Mouse (Mus musculus) cerebellum, postnatal 36 days (tissue): Measurements from ENCODE around the gene Gm5458.
"Not testable (repeated sequence)": the region's sequence is repeated elsewhere in the genome, so short reads cannot be mapped to it uniquely, and the experiment has no call there.

ENCODE experiments used
- DNase-seq, 2 experiments: peaks; one replicate each; pipeline ENCODE4 v3.0.0; 2021 to 2022; ENCODE audit warnings: mixed read lengths in 2 of 2

The Gm5458 gene

DNA sequence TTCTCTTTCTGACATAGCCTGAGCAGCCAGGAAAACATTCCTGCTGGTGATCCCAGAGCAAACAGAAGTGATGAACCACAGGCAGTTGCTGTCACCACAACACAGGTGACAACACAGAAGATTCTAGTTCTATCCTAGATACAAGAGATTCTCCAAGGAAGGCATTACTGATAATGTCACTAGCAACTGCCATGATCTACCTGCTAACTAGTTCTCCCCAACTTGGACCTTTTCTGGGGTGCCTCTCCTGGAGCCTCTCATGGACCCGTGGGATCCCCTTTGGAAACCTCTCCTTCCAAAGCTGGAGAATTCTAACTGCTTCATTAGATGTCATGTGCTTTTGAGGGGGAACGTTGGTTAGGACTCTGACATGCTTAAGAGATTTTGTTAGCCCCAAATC, at the start of gene Gm5458:
TSS of gene Gm5458 (minus strand) at position 101 of the 400 bp plus-strand sequence.
- DNase-seq: not testable (repeated sequence)

- DNase-seq: no peak
Observed at GRCm38 (mm10) chr14:19646232-19646631, 43.9 kb upstream of the Gm5458 start.

GRCm38 (mm10) chr14:19584804-19585667, 17.3 kb downstream of the Gm5458 start, which contains the start of gene Gm2237:
TSS of gene Gm2237 (minus strand) at chr14:19585135.
- peak; percentile 6 to 13 for DNase-seq

GRCm38 (mm10) chr14:19549863-19550262, 52.5 kb downstream of the Gm5458 start, which contains the start of gene Gm2244:
TSS of gene Gm2244 (minus strand) at chr14:19549963.
- DNase-seq: not testable (repeated sequence)
